Mouse (Mus musculus) C2C12 (cell line): ENCODE measurements at regions not wholly inside any gene's neighbourhood (a gene's known extent, or its start where the extent isn't known, plus 50 kb on each side); places are given as distances from the start of the nearest gene placed in this dataset.

Experiments
- H3K27me3 ChIP-seq: one replicate; pipeline ENCODE4 v1.6.1; 2011; ENCODE audit not compliant: control insufficient read depth, insufficient read depth, insufficient read length
- H3K36me3 ChIP-seq: one replicate; pipeline ENCODE4 v1.6.1; 2011; ENCODE audit not compliant: control insufficient read depth, insufficient read depth
- H3K4me3 ChIP-seq: one replicate; pipeline ENCODE4 v1.5.1; 2011; ENCODE audit warnings: mild to moderate bottlenecking, control low read depth; ENCODE audit not compliant: poor library complexity, insufficient read depth, severe bottlenecking
- H3K79me2 ChIP-seq: one replicate; pipeline ENCODE4 v1.6.1; 2011; ENCODE audit not compliant: control insufficient read depth, insufficient read depth
- H3K79me3 ChIP-seq: one replicate; pipeline ENCODE4 v1.6.1; 2011; ENCODE audit warnings: low read depth, control low read depth
- H3ac ChIP-seq: one replicate; pipeline ENCODE3; 2011; ENCODE audit warnings: low read depth; ENCODE audit not compliant: control insufficient read depth, insufficient read length
- CEBPB ChIP-seq: IDR thresholded peaks from one replicate; pipeline ENCODE4 v1.6.1; 2011; ENCODE audit warnings: low read depth, mild to moderate bottlenecking, control low read depth, moderate library complexity
- CTCF ChIP-seq: IDR thresholded peaks from one replicate; pipeline ENCODE4 v1.5.1; 2011; ENCODE audit not compliant: control insufficient read depth, insufficient read depth, insufficient read length
- FOSL1 ChIP-seq: IDR thresholded peaks from one replicate; pipeline ENCODE4 v1.8.0; 2011; ENCODE audit warnings: mild to moderate bottlenecking, low read length; ENCODE audit not compliant: poor library complexity, insufficient read depth, severe bottlenecking
- MAX ChIP-seq: IDR thresholded peaks from one replicate; pipeline ENCODE4 v1.6.1; 2011; ENCODE audit warnings: mild to moderate bottlenecking, control low read depth
- MYOD1 ChIP-seq: IDR thresholded peaks from one replicate; pipeline ENCODE4 v1.6.1; 2011; ENCODE audit warnings: low read depth; ENCODE audit not compliant: control insufficient read depth, insufficient read length
- MYOG ChIP-seq: IDR thresholded peaks from one replicate; pipeline ENCODE4 v1.6.1; 2011; ENCODE audit not compliant: control insufficient read depth, insufficient read length; ENCODE audit errors: extremely low read depth
- USF1 ChIP-seq: IDR thresholded peaks from one replicate; pipeline ENCODE4 v1.6.1; 2011; ENCODE audit warnings: low read depth, mild to moderate bottlenecking, control low read depth, moderate library complexity

GRCm38 (mm10) chr8:37129670-37130069, 136.3 kb downstream of the AI429214 start:
- Histone ChIP-seq H3ac (no peak overlapping the region), H3K36me3 (no peaks in the 10 kb centered on the region), H3K27me3 (no peaks in the 10 kb centered on the region), H3K4me3 (no peak overlapping the region), H3K79me3 (no peaks in the 10 kb centered on the region), H3K79me2 (no peaks in the 10 kb centered on the region)
- no peak for TF ChIP-seq MYOG

DNA sequence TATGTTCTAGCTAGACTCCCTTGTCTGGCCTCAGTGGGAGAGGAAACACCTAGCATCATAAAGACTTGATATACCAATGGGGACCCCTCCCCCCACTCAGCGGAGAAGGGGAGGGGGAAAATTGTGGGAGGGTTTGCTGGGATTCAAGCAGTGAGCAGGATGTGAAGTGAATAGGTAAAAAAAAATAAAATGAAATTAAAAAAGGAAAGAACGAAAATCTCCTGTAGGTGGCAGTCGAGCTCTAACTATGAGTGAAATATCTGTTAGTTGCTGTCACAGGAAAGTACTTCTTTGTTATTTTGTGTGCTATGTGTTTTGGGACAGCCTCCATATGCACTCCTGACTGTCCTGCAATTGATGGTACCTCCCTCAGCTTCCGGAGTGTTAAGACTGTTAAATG, 138.6 kb downstream of the AI429214 start:
- no peaks in the 10 kb centered on the region for H3K79me3 ChIP-seq
- no peaks in the 10 kb centered on the region for H3K27me3 ChIP-seq
- no peak overlapping the region for H3K4me3 ChIP-seq
- no peaks in the 10 kb centered on the region for H3K79me2 ChIP-seq
- no peak overlapping the region for H3ac ChIP-seq
- no peaks in the 10 kb centered on the region for H3K36me3 ChIP-seq
- TF ChIP-seq USF1 (no peak), MAX (no peak), CEBPB (no peak), CTCF (no peak), MYOD1 (no peak), MYOG (no peak), FOSL1 (no peak)

- Histone ChIP-seq H3K79me3 (no peaks in the 10 kb centered on the region), H3ac (no peak overlapping the region), H3K79me2 (no peaks in the 10 kb centered on the region), H3K27me3 (no peaks in the 10 kb centered on the region), H3K36me3 (no peaks in the 10 kb centered on the region), H3K4me3 (no peak overlapping the region)
- TF ChIP-seq USF1: no peak
- no peak for TF ChIP-seq MAX
- no peak for TF ChIP-seq FOSL1
- TF ChIP-seq CTCF: no peak
- no peak for TF ChIP-seq CEBPB
- TF ChIP-seq MYOD1: no peak
- no peak for TF ChIP-seq MYOG
These were observed 141.0 kb downstream of the AI429214 start for GRCm38 (mm10) chr8:37134192-37134964.

DNA sequence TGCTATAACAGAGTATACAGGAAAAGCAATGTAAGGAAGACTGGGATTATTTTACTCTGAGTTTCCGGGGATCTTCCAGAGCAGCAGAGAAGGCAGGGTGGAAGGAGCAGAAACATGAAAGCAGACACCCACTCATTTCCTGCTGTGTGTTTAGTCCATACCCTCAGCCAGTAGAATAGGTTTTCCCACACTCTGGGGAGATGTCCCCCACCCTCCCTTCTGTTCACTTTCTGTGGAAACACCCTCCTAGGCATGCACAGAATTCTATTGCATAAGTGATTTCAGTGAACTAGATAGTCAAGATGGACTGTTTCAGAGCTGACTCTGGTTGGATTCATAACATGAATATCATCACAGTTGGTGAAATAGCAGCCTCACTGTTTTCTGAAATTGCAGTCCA, 156.9 kb downstream of the AI429214 start:
- Histone ChIP-seq H3K4me3 (no peak overlapping the region), H3K27me3 (no peaks in the 10 kb centered on the region), H3K79me2 (no peaks in the 10 kb centered on the region), H3ac (no peak overlapping the region), H3K79me3 (no peaks in the 10 kb centered on the region), H3K36me3 (no peaks in the 10 kb centered on the region)
- TF ChIP-seq USF1: no peak
- no peak for TF ChIP-seq MYOG
- TF ChIP-seq MYOD1: no peak
- TF ChIP-seq FOSL1: no peak
- TF ChIP-seq MAX: no peak
- no peak for TF ChIP-seq CTCF
- TF ChIP-seq CEBPB: no peak

DNA sequence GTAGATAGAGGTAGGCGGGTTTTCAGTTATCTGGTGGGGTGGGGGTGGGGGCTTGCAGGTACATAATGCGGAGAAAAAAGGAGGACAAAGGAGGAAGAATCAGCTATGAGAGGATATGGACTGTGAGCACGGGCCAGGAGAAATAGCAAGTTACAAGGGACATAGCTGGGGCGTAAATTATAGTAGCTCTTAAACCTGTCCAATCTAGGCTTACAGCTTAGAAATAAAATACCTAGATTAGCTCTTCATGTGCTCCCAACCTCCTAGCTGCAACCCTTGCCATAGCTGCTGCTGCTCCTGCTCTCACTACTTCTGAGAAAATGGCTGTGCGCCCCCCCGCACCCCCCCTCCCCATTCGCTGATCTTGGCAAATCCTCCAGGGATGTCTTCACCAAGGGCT, 161.0 kb downstream of the AI429214 start:
- Histone ChIP-seq H3K79me3 (no peaks in the 10 kb centered on the region), H3K27me3 (no peaks in the 10 kb centered on the region), H3ac (no peak overlapping the region), H3K79me2 (no peaks in the 10 kb centered on the region), H3K4me3 (no peak overlapping the region), H3K36me3 (no peaks in the 10 kb centered on the region)
- no peak for TF ChIP-seq MAX
- TF ChIP-seq MYOG: no peak
- no peak for TF ChIP-seq FOSL1
- TF ChIP-seq USF1: no peak
- no peak for TF ChIP-seq CEBPB
- no peak for TF ChIP-seq CTCF
- no peak for TF ChIP-seq MYOD1

DNA sequence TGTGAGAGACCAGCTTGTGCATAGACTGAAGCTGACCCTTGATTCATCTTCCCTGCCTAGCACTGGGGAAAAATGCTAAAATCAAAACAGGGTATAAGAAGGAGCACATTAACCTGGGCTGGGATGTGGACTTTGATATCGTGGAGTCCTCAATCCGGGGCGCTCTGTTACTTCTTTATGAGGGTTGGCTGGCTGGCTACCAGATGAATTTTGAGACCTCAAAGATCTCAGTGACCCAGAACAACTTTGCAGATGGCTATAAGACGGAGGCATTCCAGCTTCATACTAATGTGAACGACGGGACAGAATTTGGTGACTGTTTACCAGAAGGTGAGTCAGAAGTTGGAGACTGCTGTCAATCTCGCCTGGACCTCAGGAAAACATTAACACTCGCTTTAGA, 161.5 kb downstream of the AI429214 start:
- TF ChIP-seq MAX (no peak), MYOD1 (no peak), CEBPB (no peak), CTCF (no peak), MYOG (no peak), USF1 (no peak), FOSL1 (no peak)
- no peaks in the 10 kb centered on the region for H3K79me3 ChIP-seq

More for the DNA sequence above, 161.5 kb downstream of the AI429214 start:
- H3K79me2 ChIP-seq: no peaks in the 10 kb centered on the region
- H3K36me3 ChIP-seq: no peaks in the 10 kb centered on the region
- no peak overlapping the region for H3ac ChIP-seq
- H3K27me3 ChIP-seq: no peaks in the 10 kb centered on the region
- H3K4me3 ChIP-seq: no peak overlapping the region
